Mouse (Mus musculus) layer of hippocampus, adult 2 months (tissue): Measurements from ENCODE around the gene Hoxd9. TPM values are rescaled to one million over a fixed set of nuclear protein-coding genes. Genes with fewer than 3 reads are reported as not detected.
A peak's percentile ranks its signal among the peaks of the same experiment; 100 is the strongest.

ENCODE experiments used
- DNase-seq, 2 experiments: peaks; one replicate each; pipeline ENCODE4 v3.0.0; 2022; ENCODE audit warnings: low spot score in 2 of 2
- H3K27ac ChIP-seq: fragments of 200-600 bp; 2 replicates; pipeline ENCODE4 v1.8.1; 2022
- H3K4me3 ChIP-seq: fragments of 200-600 bp; 2 replicates; pipeline ENCODE4 v1.8.1; 2022; ENCODE audit warnings: mild to moderate bottlenecking
- CTCF ChIP-seq: fragments of 200-600 bp; conservative IDR thresholded peaks from 2 replicates; pipeline ENCODE4 v1.8.1; 2022; ENCODE audit warnings: antibody characterized with exemption, mild to moderate bottlenecking, moderate library complexity
- total RNA-seq, 2 experiments: library from RNA; stranded (reverse); gene quantifications; 2 replicates each; pipeline ENCODE4 v1.2.3; 2021

Hoxd9 gene
- total RNA-seq, 2 experiments from 2014 or later: not detected

- no peak for DNase-seq
- TF ChIP-seq CTCF: no peak
Measured at GRCm38 (mm10) chr2:74708676-74709075, 11.1 kb downstream of the Hoxd9 start.

DNA sequence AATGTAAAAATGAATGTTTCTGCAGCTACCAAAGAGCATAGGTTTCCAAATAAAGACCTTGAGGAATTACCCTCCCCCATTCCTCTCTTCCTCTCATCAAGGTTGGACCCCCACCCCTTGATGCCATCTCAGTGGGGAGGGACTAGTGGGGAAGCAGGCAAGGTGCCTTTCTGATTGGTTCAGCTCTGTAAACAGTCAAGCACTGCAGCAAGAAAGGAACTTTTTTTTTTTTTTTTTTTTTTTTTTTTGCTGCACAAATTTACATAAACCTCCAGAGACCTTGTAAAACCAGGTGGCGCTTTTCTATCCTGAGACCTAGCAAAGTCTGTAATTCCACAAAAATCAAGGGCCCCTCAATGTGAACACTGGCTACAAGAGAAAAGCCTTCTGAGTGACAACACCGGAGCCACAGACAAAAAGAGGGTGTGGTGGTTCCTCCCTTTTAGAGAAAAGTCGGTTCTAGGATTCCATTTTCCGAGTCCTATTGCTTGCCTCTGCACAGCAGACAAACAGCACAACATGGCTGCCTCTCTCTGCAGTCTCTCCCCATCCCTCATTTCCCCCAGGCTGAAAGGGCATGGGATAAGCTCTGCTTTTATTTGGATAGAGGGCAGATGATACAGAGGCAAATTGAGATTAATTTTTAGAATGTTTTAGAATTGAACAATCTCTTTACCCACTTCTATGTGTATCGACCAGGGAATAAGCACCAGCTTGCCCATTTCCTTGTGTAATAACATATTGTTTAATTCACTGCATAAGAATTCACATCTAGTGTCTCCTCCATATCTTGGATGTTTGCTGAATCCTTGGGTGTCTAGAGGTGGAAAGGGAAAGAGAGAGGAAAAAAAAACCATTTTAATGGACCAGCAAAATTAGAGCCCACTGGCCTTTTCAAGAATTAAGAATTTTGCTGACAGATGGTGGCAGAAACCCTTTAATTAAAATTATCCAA, 12.2 kb downstream of the Hoxd9 start:
- no peak for DNase-seq
- Histone ChIP-seq H3K27ac (no peak overlapping the region), H3K4me3 (no peak overlapping the region)
- TF ChIP-seq CTCF: no peak

More at GRCm38 (mm10) chr2:74708676-74709075, 11.1 kb downstream of the Hoxd9 start:
- H3K27ac ChIP-seq: no peak overlapping the region
- H3K4me3 ChIP-seq: no peak overlapping the region

GRCm38 (mm10) chr2:74710929-74711543, 13.5 kb downstream of the Hoxd9 start:
- no peak for DNase-seq
- Histone ChIP-seq H3K4me3 (no peak overlapping the region), H3K27ac (no peak overlapping the region)
- no peak for TF ChIP-seq CTCF

DNA sequence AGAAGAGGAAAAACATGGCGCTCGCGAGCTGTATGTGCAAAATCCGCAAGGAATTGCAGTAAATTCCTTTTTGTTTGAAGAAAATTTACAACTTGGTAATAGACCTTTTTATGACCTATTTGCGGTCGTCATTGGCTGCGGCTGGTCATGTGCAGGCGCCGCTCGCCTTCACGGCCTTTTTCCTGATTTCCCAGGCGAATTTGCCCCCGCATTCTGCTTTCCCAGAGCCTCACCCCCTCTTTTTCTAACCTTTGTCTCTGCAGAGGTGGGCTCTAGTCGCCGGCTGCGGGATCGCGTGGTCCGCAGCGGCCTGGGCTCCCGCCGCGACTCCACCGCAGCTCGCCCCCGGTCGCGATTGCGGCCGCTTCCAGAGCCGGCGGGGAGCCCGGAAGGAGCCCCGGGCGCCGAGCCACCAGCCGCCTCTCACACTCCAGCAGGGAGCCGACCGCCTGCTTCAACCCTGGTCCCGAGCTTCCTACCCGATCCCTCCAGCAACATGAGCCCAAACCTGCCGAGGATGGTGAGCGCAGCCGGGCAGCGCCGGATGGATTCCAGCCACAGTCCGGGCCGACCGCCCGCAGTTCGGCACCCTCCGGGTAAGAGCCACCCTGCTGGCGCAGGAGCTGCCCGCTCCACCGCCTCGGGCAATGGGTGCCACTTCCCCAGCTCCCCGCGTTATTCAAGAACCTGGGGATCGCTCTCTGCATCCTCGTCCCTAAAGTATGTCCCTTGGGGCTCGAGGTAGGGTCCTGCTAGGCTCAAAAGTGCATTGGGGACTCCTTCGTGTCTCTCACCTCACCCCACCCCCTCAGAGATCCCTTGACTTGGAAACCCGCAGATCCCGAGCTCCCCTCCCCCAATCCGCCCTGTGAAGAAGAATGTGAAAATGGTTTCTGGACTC, 14.4 kb downstream of the Hoxd9 start, which contains the start of the genes Hoxd3 and Hoxd4:
Gene Hoxd3, plus strand, starts transcription at position 207 of the 901 bp plus-strand sequence.
Gene Hoxd4, plus strand, starts transcription at position 209 of the 901 bp plus-strand sequence.
- no peak for TF ChIP-seq CTCF
- no peak for DNase-seq
- Histone ChIP-seq H3K27ac (no peak within 1 kb of the TSS), H3K4me3 (no peak within 1 kb of the TSS)

GRCm38 (mm10) chr2:74713239-74714150, 16.0 kb downstream of the Hoxd9 start:
- DNase-seq: no peak
- Histone ChIP-seq H3K27ac (no peak overlapping the region), H3K4me3 (no peak overlapping the region)
- no peak for TF ChIP-seq CTCF

DNA sequence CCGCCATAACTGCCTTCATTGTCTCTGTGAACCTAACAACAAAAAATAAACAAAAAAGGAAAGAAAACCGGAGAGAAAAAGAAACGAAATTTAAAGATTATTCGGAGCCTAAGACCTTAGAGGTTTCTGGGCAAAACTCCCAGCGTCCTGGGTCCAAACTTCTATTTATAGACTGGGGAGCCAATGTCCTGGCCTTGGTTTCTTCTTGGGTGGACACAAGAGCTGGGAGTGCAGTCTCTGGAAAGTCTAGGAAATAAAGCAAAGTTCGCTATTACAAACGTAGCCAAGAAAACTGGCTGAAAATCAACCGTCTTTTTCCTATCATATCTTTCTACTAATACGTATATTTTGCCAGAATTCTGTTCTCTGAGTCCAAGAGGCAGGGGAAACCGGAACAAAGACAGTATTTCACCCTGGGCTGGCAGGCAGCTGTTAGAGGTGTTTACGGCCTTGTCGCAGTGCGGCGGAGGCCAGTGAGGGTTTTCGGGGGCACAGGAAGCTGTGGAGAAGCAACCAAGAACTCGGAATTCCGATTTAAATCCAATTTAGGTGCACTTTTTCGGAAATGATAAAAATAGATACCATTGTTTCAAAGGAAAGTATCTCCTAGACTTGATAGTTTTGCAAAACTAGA, 16.7 kb downstream of the Hoxd9 start:
- H3K27ac ChIP-seq: no peak overlapping the region
- no peak for TF ChIP-seq CTCF
- no peak overlapping the region for H3K4me3 ChIP-seq
- no peak for DNase-seq

- no peak for TF ChIP-seq CTCF
- DNase-seq: no peak
- Histone ChIP-seq H3K27ac (no peak overlapping the region), H3K4me3 (no peak overlapping the region)
Measured at GRCm38 (mm10) chr2:74714881-74715280, 17.4 kb downstream of the Hoxd9 start.

- peak; percentile 54 to 80 for DNase-seq
- TF ChIP-seq CTCF: peak; percentile 89
- Histone ChIP-seq H3K4me3 (peak overlapping the region; percentile 23; the same call in 1 of the 2 replicates), H3K27ac (no peak overlapping the region)
Measured at GRCm38 (mm10) chr2:74715504-74716241, 18.1 kb downstream of the Hoxd9 start.

- H3K27ac ChIP-seq: no peak overlapping the region
- TF ChIP-seq CTCF: no peak
- no peak overlapping the region for H3K4me3 ChIP-seq
- no peak for DNase-seq
Measured at GRCm38 (mm10) chr2:74720384-74720783, 22.9 kb downstream of the Hoxd9 start.

GRCm38 (mm10) chr2:74720955-74721491, 23.5 kb downstream of the Hoxd9 start:
- no peak overlapping the region for H3K4me3 ChIP-seq
- no peak for TF ChIP-seq CTCF
- no peak overlapping the region for H3K27ac ChIP-seq
- DNase-seq: no peak
